Mouse (Mus musculus) granulocyte monocyte progenitor cell, adult 5-6 weeks (primary cell): ENCODE data around the gene Morf4l2. TPM values are rescaled to one million over a fixed set of nuclear protein-coding genes. Genes with fewer than 3 reads are reported as not detected.
A peak's percentile ranks its signal among the peaks of the same experiment; 100 is the strongest.
"Not testable (repeated sequence)": the region's sequence is repeated elsewhere in the genome, so short reads cannot be mapped to it uniquely, and the experiment has no call there.

Experiments used
- ATAC-seq: replicated peaks from 2 replicates; pipeline ENCODE4 v1.8.0; 2016; ENCODE audit warnings: mild to moderate bottlenecking, moderate TSS enrichment, inconsistent platforms; ENCODE audit not compliant: poor library complexity, severe bottlenecking
- total RNA-seq, 2 experiments: library from RNA; stranded (forward) in 1 of 2; stranded (reverse) in 1 of 2; fragments of 200-712, 200-1000 nt in 1 of 2; fragments of >200 nt in 1 of 2; fragmentation: Nextera tagmentation in 1 of 2; gene quantifications; 2 replicates each; pipeline ENCODE4 v1.2.3; 2014 to 2017

The Morf4l2 gene
- total RNA-seq, 2 experiments from 2014 or later, result 206 to 733 TPM

- ATAC-seq, result peak; percentile 87
These were observed 35.9 kb downstream of the Morf4l2 start, which contains the start of gene Tceal1 for GRCm38 (mm10) chrX:136707446-136708167. Gene Tceal1, plus strand, starts transcription at chrX:136707982.

GRCm38 (mm10) chrX:136693196-136693595 is 50.3 kb downstream of the Morf4l2 start:
- no peak for ATAC-seq

- ATAC-seq, result no peak
These were observed 51.2 kb downstream of the Morf4l2 start for GRCm38 (mm10) chrX:136692294-136692675.

- ATAC-seq, result not testable (repeated sequence)
These were observed 51.7 kb downstream of the Morf4l2 start for GRCm38 (mm10) chrX:136691606-136692293.

Other genes starting within 250 kb of the Morf4l2 start
- not detected in 2 replicates for gene Kir3dl1, start 225.7 kb downstream of the Morf4l2 start, total RNA-seq (2014; fragmentation: Nextera tagmentation)
- gene Kir3dl1, start 225.7 kb downstream of the Morf4l2 start, total RNA-seq (2017), result not detected in 2 replicates
- not detected in 2 replicates for gene Kir3dl2, start 199.6 kb downstream of the Morf4l2 start, total RNA-seq (2014; fragmentation: Nextera tagmentation)
- not detected in 2 replicates for gene Kir3dl2, start 199.6 kb downstream of the Morf4l2 start, total RNA-seq (2017)
- not detected in 2 replicates for gene Tceal3, start 152.8 kb downstream of the Morf4l2 start, total RNA-seq (2014; fragmentation: Nextera tagmentation)
- not detected in 2 replicates for gene Tceal3, start 152.8 kb downstream of the Morf4l2 start, total RNA-seq (2017)
- 1.1 TPM in 2 replicates for gene Tceal1, start 35.7 kb downstream of the Morf4l2 start, total RNA-seq (2014; fragmentation: Nextera tagmentation)
- gene Tceal1, start 35.7 kb downstream of the Morf4l2 start, total RNA-seq (2017), result 0.21 and 0.39 TPM in 2 replicates
- not detected in 2 replicates for gene Glra4, start 36.5 kb upstream of the Morf4l2 start, total RNA-seq (2014; fragmentation: Nextera tagmentation)
- not detected in 2 replicates for gene Glra4, start 36.5 kb upstream of the Morf4l2 start, total RNA-seq (2017)
- 0.77 and 1.2 TPM in 2 replicates for gene Plp1, start 79.0 kb upstream of the Morf4l2 start, total RNA-seq (2014; fragmentation: Nextera tagmentation)
- gene Plp1, start 79.0 kb upstream of the Morf4l2 start, total RNA-seq (2017), result 0.36 and 1.3 TPM in 2 replicates
- gene Rab9b, start 125.1 kb upstream of the Morf4l2 start, total RNA-seq (2014; fragmentation: Nextera tagmentation), result not detected in 2 replicates
- not detected in 2 replicates for gene Rab9b, start 125.1 kb upstream of the Morf4l2 start, total RNA-seq (2017)
- not detected in 2 replicates for gene H2bfm, start 183.6 kb upstream of the Morf4l2 start, total RNA-seq (2014; fragmentation: Nextera tagmentation)
- gene H2bfm, start 183.6 kb upstream of the Morf4l2 start, total RNA-seq (2017), result not detected in 2 replicates
- gene Tmsb15b2, start 231.8 kb upstream of the Morf4l2 start, total RNA-seq (2014; fragmentation: Nextera tagmentation), result 12.7 and 59.8 TPM in 2 replicates
- 9.2 TPM in 1 of 2 replicates, not detected in the other for gene Tmsb15b2, start 231.8 kb upstream of the Morf4l2 start, total RNA-seq (2017)
- 10.1 TPM in 1 of 2 replicates, not detected in the other for gene Tmsb15l, start 233.2 kb upstream of the Morf4l2 start, total RNA-seq (2014; fragmentation: Nextera tagmentation)
- gene Tmsb15l, start 233.2 kb upstream of the Morf4l2 start, total RNA-seq (2017), result 11.4 and 28.5 TPM in 2 replicates
- 7.3 and 16.8 TPM in 2 replicates for gene Tmsb15b1, start 233.2 kb upstream of the Morf4l2 start, total RNA-seq (2014; fragmentation: Nextera tagmentation)
- 6.7 and 15.6 TPM in 2 replicates for gene Tmsb15b1, start 233.2 kb upstream of the Morf4l2 start, total RNA-seq (2017)
- gene Zcchc18, start 249.5 kb upstream of the Morf4l2 start, total RNA-seq (2014; fragmentation: Nextera tagmentation), result not detected in 2 replicates
- not detected in 2 replicates for gene Zcchc18, start 249.5 kb upstream of the Morf4l2 start, total RNA-seq (2017)